Mouse (Mus musculus): ENCODE results near the gene Atr. TPM values are rescaled to one million over a fixed set of nuclear protein-coding genes. Genes with fewer than 3 reads are reported as not detected.

The Atr gene
- 0.87 and 1.4 TPM in 2 replicates for polyA plus RNA-seq (2021; fragmentation: Nextera tagmentation)
- long read RNA-seq, experiment 1, partial matches to known transcripts, result 3 of 4 reads
- long read RNA-seq, experiment 1, other reads (novel, unspliced or antisense), result 1 of 4 reads
- long read RNA-seq, experiment 2, full-length matches to known transcripts, result 2 of 6 reads
- long read RNA-seq, experiment 2, partial matches to known transcripts, result 2 of 6 reads
- long read RNA-seq, experiment 2, other reads (novel, unspliced or antisense), result 2 of 6 reads

GRCm38 (mm10) chr9:95857414-95858026 is at the start of gene Atr:
Gene Atr (plus strand): TSS chr9:95857597.

DNA sequence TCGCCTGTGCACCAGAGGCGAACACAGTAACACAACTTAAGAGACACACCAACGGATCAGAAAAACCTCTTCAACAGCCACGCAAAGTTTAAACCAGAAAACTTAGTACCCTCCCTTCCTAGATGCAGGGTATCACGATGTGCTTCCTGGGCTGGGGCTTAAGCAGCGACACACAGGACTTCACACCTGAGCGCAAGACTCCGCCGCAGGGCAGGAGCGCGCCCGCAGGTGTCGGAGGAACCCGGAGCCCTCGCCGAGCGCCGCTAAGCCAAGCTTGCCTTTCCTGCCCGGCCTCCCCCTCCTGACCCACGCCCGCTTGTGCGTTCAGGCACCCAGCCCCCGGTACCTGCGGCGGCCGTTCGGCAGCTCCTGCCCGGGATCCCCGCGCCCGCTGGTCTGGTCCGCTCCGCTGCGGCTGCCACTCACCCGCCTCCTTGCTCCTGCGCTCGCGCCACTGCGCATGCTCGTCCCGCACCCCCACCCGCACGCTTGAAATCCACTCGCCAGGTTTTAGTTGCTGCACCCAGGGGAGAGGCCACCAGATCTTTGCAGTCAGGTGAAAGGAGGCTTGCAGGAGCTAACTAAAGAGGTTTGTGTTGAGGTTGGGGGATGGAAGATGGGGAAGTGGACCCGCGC is 12.5 kb upstream of the Atr start, which contains the start of gene Pls1:
TSS of gene Pls1 (minus strand) at position 487 of the 636 bp plus-strand sequence.

GRCm38 (mm10) chr9:95954585-95955461 is 97.4 kb downstream of the Atr start, which contains the start of gene Xrn1:
Gene Xrn1 (plus strand): TSS chr9:95954760.

Other genes starting within 250 kb of the Atr start
- gene Pcolce2, start 220.0 kb upstream of the Atr start, polyA plus RNA-seq (2021; fragmentation: Nextera tagmentation), result 2.1 and 5.9 TPM in 2 replicates
- gene Trpc1, start 107.2 kb upstream of the Atr start, polyA plus RNA-seq (2021; fragmentation: Nextera tagmentation), result 3.5 and 3.8 TPM in 2 replicates
- 6.7 and 7.9 TPM in 2 replicates for gene Pls1, start 12.3 kb upstream of the Atr start, polyA plus RNA-seq (2021; fragmentation: Nextera tagmentation)
- gene Xrn1, start 97.2 kb downstream of the Atr start, polyA plus RNA-seq (2021; fragmentation: Nextera tagmentation), result 5.0 and 5.6 TPM in 2 replicates

Measured in layer of hippocampus, adult 6 months (tissue).